Mouse (Mus musculus): Measurements from ENCODE around the gene Myo18b.

Gene Myo18b

GRCm38 (mm10) chr5:112671961-112672360, 224.2 kb downstream of the Myo18b start:
- DNase-seq (ENCODE audit: low read depth), result no peak

DNA sequence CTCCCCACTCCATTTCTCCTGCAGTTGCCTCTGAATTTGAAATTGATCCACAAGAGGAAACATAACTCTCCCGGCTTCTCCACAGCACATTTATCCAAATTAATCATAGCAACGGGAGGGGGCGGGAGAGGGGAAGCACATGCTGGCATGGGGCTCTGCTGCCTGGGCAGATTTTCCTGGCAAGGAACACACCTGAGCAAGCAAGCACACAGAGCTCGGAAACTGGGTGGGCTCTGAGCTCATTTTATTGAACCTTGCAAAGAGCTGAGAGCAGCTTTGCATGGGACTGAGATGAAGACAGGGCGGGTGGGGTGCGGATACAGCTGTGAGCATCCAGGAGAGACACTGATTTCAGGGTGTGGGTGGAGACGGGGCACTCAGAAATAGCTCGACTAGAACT, 229.0 kb downstream of the Myo18b start:
- DNase-seq (ENCODE audit: low read depth), result no peak

- no peak for DNase-seq (ENCODE audit: low read depth)
Observed at GRCm38 (mm10) chr5:112665661-112666060, 230.5 kb downstream of the Myo18b start.

- DNase-seq (ENCODE audit: low read depth), result no peak
Observed at GRCm38 (mm10) chr5:112663701-112664100, 232.5 kb downstream of the Myo18b start.

- no peak for DNase-seq (ENCODE audit: low read depth)
Observed at GRCm38 (mm10) chr5:112660924-112661431, 235.2 kb downstream of the Myo18b start.

DNA sequence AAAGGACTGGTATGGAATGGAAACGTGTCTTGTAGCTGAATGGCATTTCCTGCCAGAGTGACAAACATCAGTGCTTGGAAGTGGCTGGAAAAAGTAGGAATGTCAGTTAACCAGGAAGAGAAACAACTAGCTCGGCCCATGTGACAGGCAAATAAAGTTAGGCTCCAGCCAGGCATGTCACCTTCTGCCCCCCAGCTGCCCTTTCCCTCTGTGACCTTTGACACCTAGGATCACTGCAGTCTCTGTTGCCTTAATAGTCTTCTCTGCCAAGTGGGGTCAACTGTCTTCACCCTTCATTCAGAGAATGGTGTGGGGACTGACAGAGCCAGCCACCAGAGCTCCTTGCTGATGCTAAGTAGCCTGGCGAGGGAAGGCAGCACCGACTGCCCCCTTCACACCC, 236.9 kb downstream of the Myo18b start:
- DNase-seq (ENCODE audit: low read depth), result no peak

GRCm38 (mm10) chr5:112656811-112657210, 239.4 kb downstream of the Myo18b start:
- no peak for DNase-seq (ENCODE audit: low read depth)

DNA sequence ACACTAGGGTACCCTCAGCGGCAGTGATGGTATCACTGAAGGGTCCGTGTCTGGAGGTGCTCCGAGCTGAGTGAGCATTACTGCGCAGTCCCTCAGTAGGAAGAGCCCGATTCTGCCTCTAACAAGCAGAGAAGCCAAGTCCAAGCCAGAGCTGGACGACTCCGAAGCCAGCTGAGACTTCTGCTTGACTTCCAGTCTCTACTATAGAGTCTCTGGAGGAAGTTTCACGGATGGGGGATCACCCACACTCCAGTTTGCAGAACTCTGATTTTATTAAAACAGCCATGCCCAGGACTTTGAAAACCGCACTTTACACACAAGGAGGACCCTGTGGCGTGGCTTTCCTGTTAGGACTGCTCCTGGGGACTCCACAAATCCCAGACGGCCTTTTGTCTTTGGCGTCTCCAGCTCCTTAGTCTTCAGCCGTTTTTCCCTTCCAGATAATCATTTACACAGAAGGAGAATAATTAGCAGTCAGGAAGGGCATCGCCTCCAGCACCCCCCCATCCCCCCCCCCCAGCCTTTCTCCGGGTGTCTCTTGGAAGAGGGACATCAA, 240.1 kb downstream of the Myo18b start:
- no peak for DNase-seq (ENCODE audit: low read depth)

DNA sequence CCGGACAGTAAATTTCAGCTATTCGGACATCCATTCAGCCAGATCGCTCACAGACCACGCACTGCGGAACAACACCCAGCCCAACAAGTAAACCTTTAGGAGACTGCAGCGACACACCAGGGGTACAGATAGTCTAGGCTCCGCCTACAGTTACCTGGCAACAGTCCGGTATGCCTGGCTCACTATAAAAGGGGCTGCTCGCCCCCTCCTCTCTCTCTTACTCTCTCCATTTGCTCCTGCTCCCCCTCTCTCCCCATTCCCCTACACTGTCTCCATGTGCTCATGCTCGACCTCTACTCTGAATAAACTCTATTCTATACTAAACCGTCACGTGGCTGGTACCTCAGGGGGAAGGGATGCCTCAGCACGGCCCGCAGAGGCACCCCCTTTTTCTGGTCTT, 240.6 kb downstream of the Myo18b start:
- DNase-seq (ENCODE audit: low read depth), result no peak

DNA sequence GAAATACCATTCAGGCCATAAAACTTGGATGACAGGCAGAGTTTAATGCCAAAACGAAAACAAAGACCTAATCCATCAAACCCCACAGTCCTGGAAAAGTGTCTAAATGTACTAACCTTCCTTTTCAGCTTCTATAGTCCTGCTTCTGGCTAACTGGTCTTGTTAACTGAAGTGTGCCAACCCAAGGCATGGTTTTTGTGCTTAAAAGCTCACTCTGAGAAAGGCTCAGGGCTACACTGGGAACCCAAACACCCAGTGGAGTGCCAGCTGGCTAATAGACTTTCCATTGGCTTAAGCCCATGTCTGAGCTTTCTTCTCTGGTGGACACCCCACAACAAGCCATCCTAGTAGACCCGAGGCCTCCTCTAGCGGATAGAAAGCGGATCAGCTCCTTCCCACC, 244.1 kb downstream of the Myo18b start:
- DNase-seq (ENCODE audit: low read depth), result no peak

- no peak for DNase-seq (ENCODE audit: low read depth)
Observed at GRCm38 (mm10) chr5:112649164-112649702, 246.9 kb downstream of the Myo18b start.

- no peak for DNase-seq (ENCODE audit: low read depth)
Observed at GRCm38 (mm10) chr5:112646871-112647270, 249.3 kb downstream of the Myo18b start.

- no peak for DNase-seq (ENCODE audit: low read depth)
Observed at GRCm38 (mm10) chr5:112645535-112645934, 250.6 kb downstream of the Myo18b start.

- DNase-seq (ENCODE audit: low read depth), result no peak
Observed at GRCm38 (mm10) chr5:112643533-112644272, 252.5 kb downstream of the Myo18b start.

GRCm38 (mm10) chr5:112642731-112643130, 253.4 kb downstream of the Myo18b start:
- no peak for DNase-seq (ENCODE audit: low read depth)

GRCm38 (mm10) chr5:112641770-112642169, 254.4 kb downstream of the Myo18b start:
- DNase-seq (ENCODE audit: low read depth), result no peak

GRCm38 (mm10) chr5:112641131-112641530, 255.0 kb downstream of the Myo18b start:
- DNase-seq (ENCODE audit: low read depth), result no peak

DNA sequence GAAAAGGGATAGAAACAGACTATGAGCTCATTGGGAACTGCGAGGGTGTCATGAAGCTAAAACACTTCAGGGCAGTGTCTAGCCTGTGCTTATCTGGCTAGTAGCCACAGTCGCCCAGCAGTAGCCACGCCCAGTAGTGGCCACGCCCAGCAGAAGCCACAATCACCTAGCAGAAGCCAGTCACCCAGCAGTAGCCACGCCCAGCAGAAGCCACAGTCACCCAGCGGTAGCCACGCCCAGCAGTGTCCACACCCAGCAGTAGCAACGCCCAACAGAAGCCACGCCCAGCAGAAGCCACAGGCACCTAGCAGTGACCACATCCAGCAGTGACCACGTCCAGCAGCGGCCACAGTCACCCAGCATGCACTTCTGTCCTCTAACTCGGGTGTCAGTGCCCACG, 255.5 kb downstream of the Myo18b start:
- no peak for DNase-seq (ENCODE audit: low read depth)

Measured in c-Kit-positive CD71-positive TER-119-negative erythroid progenitor cells, embryonic 14.5 days (primary cell).